Mouse (Mus musculus) layer of hippocampus, adult 9-11 months (tissue): ENCODE measurements around the gene Gm10428.
A peak's percentile ranks its signal among the peaks of the same experiment; 100 is the strongest.
"Not testable (repeated sequence)": the region's sequence is repeated elsewhere in the genome, so short reads cannot be mapped to it uniquely, and the experiment has no call there.

Source experiments
- DNase-seq: peaks from one replicate; pipeline ENCODE4 v3.0.0; 2022

Gm10428 gene

DNA sequence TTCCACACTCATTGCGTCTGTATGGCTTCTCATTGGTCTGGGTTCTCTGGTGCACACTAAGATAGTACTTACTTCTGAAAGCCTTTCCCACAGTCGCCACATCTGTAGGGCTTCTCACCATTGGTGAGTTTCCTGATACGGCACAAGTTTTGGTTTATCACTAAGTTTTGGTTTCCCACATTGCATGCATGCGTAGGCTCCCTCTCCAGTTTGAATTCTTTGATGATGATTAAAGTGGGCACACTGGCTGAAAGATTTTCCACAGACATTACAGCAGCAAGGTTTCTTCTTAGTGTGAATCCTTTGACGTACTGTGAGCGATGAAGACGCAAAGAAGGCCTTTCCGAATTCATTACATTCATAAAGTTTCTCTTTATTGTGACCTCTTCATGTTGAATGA, at the start of gene Gm10428:
Gene Gm10428 (plus strand): TSS at position 321 of the 400 bp plus-strand sequence.
- no peak for DNase-seq

DNA sequence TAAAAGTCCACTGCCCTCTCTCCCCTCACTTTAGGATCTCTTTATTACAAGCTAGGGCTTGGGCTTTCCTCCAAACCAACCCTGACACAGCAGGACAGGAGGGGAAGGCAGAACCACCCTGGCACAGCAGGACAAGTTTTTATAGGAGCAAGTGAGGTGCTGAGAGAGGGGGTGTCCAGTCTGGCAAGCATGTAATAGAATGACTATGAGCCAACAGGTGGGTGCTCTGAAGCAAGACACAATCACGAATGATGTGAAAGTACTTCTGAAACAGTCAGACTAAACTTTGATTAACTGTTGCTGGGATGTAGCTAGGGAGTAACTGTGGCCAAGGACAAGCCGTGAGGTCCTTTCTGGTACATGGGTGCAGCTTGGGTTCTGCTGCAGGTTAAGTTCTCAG, 46.8 kb upstream of the Gm10428 start:
- DNase-seq, result no peak

DNA sequence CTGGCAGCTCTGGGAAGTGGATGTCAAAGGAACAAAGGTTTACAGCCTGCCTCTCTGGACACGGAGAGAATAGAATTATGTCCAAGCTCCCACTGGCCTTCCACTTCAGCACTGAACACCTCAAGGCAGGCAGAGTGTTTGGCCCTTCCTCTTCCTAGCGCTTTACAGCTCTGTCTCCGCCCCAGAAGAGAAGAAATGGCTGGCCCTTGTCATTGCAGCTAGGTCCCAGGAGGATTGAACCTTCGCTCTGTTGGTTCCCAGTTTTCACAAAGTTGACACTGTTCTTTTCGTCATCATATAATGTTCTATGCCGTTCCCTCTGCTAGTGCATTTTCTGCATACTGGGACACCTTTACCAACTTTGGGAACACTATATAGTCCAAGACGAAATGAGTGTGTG, 44.6 kb upstream of the Gm10428 start:
- DNase-seq, result no peak

DNA sequence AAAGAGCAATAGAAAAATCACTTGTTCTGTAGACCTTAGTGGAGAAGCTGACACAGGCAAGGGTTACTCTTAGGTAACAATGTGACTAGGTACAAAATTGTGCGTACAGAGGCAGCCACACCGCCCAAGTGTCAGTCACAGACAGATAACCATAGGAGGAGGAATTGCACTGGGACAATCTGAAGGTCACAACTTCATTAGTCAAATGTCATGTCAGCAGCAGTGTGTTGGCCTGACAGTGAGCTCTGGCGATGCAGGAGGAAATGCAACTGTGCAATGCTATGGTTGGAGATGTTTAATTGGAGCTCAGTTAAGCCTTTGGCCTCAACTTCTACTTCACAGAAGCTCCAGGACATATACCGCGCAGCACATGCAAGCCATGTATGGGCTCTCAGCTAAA, 42.2 kb upstream of the Gm10428 start:
- DNase-seq, result no peak

DNA sequence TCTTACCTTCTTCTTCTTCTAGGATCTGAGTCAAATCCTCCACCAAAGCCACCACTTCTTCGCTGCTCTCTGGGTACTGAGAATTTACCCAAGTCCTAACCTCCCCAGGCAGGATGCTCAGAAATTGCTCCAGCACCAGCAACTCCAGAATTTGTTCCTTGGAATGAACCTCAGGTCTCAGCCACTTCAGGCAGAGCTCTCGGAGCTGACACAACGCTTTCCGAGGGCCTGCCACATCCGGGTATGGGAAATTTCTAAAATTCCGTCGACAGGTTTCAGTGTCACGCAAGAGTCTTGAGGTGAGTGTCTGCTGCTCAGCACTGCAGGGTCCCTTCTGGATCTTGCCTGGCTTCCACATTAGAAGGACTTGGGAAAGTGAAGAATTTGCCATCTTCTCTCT, 24.6 kb upstream of the Gm10428 start:
- DNase-seq, result no peak

DNA sequence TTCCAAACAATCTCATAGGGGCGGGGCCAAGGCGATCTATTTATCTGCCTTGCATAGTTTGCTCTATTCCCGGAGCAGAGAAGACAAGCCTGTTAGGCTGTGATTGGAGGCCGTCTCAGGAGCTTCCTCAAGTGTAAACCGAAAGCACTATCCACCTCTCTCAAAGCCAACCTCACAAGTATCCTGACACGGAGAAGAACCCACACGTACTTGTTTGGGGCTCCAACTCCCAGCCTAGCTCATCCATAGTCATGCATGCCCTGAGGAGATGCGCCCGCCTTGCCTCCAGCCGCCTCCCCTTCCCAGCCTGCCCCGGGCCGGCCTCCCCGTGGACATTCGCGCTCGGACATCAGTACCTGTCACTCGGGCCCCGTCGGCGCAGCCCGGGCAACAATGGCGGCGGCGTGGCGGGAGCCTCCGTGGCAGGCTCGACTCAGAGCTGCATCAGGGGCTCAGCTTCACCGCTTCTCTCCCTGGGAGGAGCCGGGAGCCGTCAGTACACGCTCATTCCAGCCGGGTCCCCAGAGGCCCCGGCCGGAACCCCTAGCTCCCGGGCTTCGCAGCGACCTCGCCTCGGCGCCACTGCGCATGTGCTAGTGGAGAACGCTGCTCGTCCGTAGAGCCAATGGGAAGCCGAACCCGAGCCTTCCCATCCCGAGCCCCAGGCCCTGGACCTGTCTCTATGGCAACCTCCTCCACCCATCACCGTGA, 21.4 kb upstream of the Gm10428 start, which contains the start of gene Zfp287:
Gene Zfp287 (minus strand): TSS at position 595 of the 711 bp plus-strand sequence.
- DNase-seq, result peak; percentile 94

DNA sequence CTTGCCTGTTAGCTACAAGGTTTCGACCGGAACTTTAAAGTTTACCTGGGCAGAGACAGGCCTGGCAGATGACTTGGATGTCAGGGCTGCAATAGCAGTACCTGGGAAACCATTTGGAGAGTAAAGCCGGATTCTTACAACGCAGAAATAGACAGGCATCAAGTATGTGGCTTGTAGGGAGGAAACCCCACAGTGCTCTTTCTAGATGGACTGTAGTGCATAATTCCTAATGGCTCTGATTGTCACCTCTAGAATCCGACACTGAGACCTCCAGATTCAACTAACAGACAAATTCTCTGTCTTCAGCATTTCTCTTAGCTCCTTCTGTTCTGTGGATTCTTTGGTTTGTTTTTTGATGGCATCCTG, 20.9 kb upstream of the Gm10428 start:
- no peak for DNase-seq

DNA sequence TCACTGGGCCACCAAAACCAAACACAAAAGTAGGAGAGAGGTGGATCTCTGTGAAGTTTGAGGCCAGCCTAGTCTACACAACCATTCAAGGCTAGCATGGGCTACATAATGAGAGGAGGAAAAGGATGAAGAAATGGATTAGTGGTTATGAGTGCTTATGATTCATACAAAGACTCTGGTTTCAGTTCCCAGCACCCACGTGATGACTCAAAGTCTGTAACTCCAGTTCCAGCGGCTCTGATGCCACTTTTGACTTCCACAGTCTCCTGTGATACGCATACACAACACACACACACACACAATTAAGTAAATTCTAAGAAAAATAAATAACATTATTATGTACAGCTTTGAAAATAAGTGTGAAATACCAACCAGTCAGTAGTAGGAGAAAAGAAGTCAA, 20.2 kb upstream of the Gm10428 start:
- DNase-seq, result no peak

DNA sequence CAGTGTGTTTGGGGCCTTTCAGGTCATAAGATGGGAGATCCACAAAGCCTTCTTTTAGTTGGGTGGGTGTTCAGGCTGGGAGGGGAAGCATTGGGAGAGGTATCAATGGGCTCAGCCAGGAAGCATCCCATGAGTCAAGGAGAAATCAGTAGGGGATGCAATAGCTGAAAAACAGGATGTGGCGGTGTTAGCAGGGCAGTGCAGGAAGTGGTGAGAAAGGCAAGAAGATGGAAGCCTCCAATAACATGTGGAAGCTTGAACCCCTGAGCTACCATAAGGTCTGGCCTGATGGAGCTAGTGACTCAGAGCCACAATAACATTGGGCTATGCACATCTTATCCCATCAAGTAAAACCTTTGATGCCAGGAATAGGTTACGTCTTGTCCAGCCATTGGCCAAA, 11.7 kb upstream of the Gm10428 start:
- no peak for DNase-seq

DNA sequence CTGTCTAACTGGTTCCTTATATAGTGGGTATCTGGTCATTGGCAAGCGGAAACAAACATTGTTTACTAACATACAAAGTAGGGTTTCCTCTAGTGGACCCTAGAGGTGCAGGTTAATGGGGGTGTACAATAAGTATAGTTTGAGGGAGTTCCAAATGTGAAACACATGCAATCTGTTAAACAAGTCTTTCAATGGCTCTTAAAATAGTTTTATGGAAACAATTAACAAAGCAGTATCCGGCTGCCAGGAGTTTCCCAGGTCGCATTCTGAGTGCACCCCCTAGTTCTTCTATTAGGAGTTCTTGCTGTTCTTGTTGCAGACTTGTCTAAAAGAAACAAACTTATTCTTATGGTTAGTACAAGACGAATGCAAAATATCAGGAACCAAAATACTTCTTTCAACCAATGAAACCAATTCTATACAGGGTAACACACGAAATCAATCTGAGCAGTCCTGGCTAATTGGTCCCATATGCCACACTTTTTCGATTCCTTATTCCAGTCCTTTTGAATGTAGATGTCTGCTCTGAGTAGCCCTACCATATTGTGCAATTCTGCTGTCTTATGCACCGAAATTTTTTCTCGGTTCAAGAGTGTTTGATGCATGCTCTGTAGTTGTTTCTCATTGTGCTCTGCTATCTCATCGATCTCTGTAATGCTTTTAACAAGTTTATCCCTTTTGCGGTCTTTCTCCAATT, 10.5 kb upstream of the Gm10428 start:
- no peak for DNase-seq

DNA sequence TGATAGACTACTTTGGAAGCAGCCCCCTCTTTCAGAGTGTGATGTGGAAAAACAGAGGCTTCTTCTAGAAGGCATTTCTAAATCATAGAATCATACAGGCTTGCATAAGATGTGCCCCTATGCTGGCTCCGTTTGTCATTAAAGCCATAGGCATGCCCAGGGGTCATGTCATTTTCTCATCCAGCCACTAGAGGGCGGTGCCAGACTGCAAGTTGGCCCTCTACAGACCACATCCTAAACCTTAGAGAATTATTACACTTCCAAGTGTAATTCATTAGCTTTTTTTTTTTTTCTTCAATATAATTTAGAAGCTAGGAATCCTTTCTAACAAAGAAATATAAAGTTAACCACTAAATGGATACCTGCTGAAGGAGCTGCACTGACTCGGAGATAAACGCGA, 8.8 kb upstream of the Gm10428 start:
- peak; percentile 59 for DNase-seq

DNA sequence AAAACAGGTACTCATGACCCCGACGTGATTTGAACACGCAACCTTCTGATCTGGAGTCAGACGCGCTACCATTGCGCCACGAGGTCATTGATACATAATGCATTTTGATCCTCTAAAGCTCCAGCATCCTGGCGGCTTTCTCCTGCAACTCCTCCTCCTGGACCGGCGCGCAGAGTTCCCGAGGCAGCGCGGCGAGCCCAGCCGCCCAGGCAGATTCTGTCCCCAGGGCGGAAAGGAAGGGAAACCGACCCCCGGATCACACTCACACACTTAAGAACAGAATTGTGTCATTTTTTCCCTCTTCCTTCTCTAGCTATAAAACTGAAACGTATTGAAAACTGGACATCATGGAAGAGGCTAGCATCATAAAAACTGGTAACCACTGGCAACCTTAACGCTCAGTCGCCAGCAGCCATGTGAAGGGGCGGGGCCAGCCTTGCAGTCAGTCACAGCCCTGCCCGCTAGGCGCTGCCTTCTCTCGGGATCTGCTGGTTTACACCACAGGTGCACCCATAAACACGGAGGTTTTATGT, 6.8 kb upstream of the Gm10428 start:
- peak; percentile 60 for DNase-seq

DNA sequence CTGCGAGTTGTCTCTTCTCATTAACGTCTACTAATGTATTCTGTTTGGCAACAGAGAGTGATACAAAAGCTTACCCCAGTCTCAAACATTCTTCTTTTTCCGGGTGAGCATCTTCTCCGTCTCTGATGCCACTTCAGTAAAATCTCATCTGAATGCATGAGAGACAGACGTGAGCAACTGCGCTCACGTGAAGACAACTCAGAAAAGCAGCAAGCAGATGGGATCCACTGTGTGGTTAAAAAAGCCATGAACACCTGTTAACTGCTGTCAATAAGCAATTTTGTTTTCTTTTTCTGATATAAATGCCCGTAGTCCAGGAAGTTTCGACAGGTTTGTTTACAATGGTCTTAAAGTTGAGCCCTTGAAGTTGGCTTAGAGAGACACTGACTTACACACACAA, 5.7 kb upstream of the Gm10428 start:
- DNase-seq, result no peak

DNA sequence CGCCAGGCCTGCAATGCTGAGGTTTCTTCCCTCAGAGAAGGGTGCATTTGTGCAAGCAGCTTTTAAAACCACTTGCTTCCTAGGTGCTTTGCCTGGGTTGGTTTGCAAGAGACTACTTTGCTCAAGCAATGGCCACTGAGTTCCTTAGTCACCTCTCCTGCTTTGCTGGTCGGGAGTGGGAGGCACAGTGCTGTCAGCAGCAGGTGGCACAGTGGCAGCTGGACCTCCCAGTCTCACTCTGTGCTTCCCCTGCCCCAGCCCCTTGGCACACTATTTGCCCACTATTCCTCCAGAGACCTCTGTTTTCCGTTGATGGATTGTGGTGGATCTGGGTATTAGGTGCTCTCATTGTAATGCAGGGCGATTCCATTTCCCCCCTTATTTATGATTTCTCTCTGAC, 4.8 kb upstream of the Gm10428 start:
- DNase-seq, result no peak

DNA sequence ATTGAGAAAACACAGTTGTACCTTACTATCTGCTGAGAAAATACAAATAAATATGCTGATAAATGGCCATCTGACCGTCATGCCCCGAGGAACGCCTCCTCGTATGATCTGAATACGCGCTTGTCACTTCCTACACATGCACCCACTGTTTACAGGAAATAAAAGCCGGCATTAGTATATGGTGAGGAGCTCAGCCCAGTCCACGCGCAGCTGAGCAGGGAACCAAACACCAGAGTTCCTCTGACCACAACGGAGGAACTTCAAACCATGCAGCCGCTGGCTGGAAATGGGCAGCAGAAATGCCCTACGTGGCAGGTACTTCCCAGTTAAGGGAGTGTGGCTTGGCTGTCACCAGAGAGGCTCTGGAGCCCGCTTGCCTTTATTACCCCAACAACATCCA, 3.5 kb upstream of the Gm10428 start:
- DNase-seq, result not testable (repeated sequence)

DNA sequence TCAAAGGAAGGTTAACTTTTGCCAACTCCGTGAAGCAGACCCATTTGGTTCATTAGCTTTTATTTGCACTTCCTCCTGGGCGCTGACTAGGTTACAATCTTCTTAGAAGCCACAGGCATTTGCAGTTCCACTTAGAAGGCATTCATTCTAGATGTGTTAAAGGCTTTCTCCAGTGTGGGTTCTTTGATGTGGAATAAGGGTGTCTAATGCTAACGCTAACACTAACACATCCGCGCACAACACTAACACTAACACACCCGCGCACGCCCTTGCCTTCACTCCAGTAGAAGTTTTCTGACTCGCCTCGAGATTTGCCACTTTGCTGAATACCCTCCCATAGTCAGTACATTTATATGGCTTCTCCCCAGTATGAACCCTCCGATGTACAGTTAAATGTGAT, 709 bp upstream of the Gm10428 start:
- DNase-seq, result no peak

DNA sequence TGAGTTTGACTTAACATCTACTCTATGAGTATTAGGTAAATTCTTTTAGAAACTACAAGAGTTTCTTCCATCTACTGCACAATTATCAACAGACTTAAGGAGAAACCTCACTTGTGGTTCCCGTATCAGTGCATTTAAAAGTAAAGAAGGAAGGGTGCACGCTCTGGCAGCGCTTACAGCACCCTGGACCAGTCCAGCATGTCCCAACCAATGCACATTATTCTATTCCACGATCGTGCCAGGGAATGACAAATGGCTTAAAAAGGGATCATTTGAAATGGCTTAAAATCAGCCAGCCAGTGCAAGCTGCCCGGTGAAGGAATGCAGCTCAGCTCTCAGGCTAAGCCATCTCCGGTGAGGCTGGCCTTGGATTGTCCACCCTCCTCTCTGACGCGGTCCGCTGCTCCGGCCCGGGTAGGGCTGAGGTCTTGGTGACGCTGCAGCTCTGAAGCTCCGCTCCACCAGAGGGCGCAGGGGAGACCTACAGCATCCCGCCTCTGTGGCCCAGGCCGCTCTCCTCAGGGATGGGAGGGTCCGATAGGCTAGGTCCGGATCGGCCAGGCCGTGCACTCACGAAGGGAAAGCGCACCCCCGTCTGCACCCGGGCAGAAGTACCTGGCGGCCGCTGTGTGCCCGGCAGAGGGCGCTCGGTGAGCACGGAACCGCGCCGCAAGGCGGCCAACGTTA, 3.7 kb downstream of the Gm10428 start:
- DNase-seq, result peak; percentile 92

DNA sequence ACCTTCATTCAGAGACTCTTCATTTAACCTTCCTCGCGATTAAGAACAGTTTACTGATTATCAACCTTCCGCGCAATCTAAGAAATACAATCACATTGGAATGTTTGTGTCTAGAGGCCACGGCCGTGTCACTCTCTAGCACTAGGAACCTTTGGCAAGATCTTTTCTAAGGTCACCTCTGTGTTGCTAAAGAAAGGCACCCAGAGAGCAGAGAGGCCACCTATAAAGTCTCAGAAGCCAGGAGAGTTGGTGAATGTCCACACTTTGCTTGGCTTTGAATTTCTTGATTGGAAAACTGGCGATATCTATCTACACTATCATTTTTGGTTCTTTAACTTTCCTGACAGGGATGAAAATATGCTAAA, 4.2 kb downstream of the Gm10428 start:
- no peak for DNase-seq

DNA sequence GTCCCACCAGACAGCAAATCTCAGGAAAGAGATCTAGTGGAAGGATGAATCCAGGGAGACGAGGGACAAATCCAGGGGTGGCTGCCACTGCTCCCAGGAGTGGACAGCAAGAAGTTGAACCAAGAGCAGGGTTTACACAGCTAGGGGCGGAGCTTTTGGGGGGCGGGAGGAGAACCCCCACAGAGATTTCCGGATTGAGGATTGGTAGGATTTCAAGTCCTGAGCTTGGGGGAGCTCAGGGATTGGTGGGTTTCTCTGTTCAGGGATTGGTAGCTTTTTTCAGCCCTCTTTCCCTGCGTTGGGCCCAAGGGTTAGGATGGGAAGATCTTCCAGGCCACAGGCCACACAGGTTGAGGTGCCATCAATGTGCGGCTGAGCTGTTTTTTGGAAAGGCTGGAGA, 5.0 kb downstream of the Gm10428 start:
- DNase-seq, result no peak

DNA sequence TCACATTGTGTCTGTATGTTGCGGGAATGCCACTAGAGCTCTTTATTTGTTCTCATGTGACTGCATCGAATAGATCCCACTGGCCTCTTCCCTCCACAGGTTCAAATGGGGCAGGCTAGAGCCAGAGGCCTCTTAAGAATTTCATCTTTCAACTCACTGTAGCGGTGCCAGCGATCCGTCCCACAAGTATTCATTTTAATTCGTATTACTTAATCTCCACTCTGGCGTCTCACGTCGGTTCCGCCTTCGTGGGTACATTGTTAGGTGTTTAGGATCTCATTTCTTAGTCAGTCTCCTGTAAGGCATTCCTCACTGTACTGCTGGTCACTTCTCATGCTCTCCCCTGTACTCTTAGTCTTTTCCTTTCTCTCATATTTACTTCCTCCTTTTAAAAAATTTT, 5.6 kb downstream of the Gm10428 start:
- no peak for DNase-seq

DNA sequence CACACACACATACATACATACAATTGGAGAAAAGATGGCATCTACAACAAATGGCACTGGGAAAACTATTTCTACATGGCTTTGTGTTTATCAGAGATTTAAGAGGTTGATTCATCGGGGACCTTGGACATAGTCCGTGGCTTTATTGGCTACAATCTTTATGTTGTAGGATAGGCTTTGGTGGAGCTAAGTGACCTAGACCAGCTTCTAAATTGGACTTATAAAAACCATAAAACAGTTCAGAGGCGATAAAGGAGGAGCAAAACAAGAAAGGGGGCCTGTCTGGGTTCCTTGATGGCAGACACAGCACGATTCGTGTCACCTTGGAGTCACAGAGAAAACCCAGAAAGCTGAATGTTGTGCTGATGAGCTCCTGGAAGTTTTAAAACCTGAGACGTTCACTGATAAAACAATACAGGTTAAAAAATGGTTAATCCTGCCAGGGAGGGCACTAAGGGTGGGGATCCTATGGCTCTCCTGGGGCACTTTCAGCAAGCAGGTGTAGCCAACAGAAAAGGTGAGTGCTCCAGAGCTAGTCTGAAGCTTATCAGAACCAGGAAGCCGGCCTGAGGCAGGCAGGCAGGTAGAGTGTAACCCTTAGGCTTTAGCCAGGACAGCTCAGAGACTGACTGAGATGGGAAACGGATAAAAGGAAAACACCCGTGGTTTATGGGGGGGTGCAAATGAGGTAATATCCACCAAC, 8.0 kb downstream of the Gm10428 start:
- DNase-seq, result no peak

DNA sequence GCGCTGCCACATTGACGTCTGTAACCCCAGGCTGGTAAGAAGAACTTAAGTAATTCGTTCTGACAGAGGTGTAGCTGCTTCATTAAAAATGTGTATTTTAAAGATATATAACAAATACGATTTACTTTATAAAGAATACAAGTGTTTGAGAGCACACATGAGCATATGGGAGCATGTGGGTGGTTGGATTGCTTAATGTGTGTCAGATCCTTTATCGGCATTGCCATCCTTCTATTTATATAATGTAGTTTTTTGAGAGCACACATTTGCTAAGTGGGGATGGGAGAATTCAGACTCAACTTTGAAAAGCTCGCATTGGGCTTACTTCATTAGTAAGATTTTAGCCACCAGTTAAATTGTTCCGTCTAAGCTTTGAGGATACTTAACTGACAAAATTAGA, 23.6 kb downstream of the Gm10428 start:
- peak; percentile 42 for DNase-seq

DNA sequence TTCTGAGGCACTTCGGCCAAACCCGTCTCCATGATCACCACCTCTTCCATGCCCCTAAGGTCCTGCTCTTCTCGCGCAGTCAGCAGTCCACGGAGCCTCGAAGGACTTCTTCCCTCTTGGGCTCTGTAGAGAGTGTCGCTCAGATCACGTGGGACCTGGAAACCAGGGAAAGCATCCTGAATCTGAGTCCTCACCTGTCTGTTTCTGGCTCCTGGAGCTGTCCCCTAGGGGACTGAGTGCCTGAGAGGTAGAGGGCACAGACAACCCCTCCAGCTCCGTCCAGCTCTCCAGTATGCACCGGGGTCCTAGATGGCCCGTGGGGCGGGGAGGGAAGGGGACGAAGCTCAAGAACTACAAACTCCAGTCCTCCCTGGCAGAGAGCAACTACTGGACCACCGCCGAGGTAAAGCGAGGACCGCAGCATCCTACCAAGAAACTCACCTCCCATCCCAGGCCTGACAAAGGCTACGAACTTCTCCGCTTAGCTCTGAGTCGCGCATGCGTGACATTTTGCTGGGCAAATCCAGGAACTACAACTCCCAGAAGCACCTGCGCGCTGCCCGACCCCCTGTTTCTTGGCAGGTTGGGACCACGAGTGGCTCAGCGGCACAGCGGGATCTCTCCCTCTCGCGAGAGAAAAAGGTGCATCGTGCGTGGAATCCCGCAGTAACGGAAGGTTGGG, 36.2 kb downstream of the Gm10428 start, which contains the start of gene Zfp286:
Gene Zfp286 (minus strand): TSS at position 528 of the 682 bp plus-strand sequence.
- DNase-seq, result peak; percentile 95
